Mouse (Mus musculus) c-Kit-negative CD71-positive TER-119-positive erythroid progenitor cells, embryonic 14.5 days (primary cell): ENCODE measurements around the gene Pde4dip.

Experiments
- DNase-seq: peaks from one replicate; pipeline ENCODE4 v3.0.0-alpha.2; 2013; ENCODE audit warnings: low read depth, low spot score

The Pde4dip gene

GRCm38 (mm10) chr3:97900516-97901490 is 12.3 kb upstream of the Pde4dip start, which contains the start of gene Sec22b:
Sec22b (plus strand) TSS chr3:97901190.
- peak; percentile 73 for DNase-seq

GRCm38 (mm10) chr3:97898381-97898780 is 9.9 kb upstream of the Pde4dip start:
- DNase-seq = no peak

GRCm38 (mm10) chr3:97894695-97895094 is 6.2 kb upstream of the Pde4dip start:
- peak; percentile 17 for DNase-seq

- DNase-seq = no peak
These were observed 1.7 kb upstream of the Pde4dip start for GRCm38 (mm10) chr3:97890205-97890604.

- no peak for DNase-seq
These were observed 731 bp downstream of the Pde4dip start for GRCm38 (mm10) chr3:97887785-97888167.

- no peak for DNase-seq
These were observed 6.9 kb downstream of the Pde4dip start for GRCm38 (mm10) chr3:97881576-97881975.

GRCm38 (mm10) chr3:97879222-97879621 is 9.3 kb downstream of the Pde4dip start:
- peak; percentile 21 for DNase-seq

- no peak for DNase-seq
These were observed 12.2 kb downstream of the Pde4dip start for GRCm38 (mm10) chr3:97876259-97876658.

- no peak for DNase-seq
These were observed 13.7 kb downstream of the Pde4dip start for GRCm38 (mm10) chr3:97874777-97875176.

- DNase-seq = no peak
These were observed 18.8 kb downstream of the Pde4dip start for GRCm38 (mm10) chr3:97869730-97870129.

GRCm38 (mm10) chr3:97868733-97869132 is 19.8 kb downstream of the Pde4dip start:
- no peak for DNase-seq

GRCm38 (mm10) chr3:97868024-97868689 is 20.4 kb downstream of the Pde4dip start:
- no peak for DNase-seq

- no peak for DNase-seq
These were observed 21.1 kb downstream of the Pde4dip start for GRCm38 (mm10) chr3:97867221-97868023.

GRCm38 (mm10) chr3:97866696-97867095 is 21.8 kb downstream of the Pde4dip start:
- no peak for DNase-seq

- no peak for DNase-seq
These were observed 27.6 kb downstream of the Pde4dip start for GRCm38 (mm10) chr3:97860820-97861451.

GRCm38 (mm10) chr3:97859400-97859799 is 29.1 kb downstream of the Pde4dip start:
- DNase-seq = no peak

- no peak for DNase-seq
These were observed 33.7 kb downstream of the Pde4dip start for GRCm38 (mm10) chr3:97854575-97855384.

- no peak for DNase-seq
These were observed 36.7 kb downstream of the Pde4dip start for GRCm38 (mm10) chr3:97851803-97852202.

GRCm38 (mm10) chr3:97847626-97848025 is 40.9 kb downstream of the Pde4dip start:
- DNase-seq = no peak

- no peak for DNase-seq
These were observed 42.1 kb downstream of the Pde4dip start for GRCm38 (mm10) chr3:97846448-97846847.
